Mouse (Mus musculus): ENCODE results near the gene Dnaic2.
A peak's percentile ranks its signal among the peaks of the same experiment; 100 is the strongest.

- TF ChIP-seq CTCF (IDR thresholded peaks at IDR 0.05; ENCODE audit: borderline replicate concordance, control insufficient read depth, extremely low read depth, insufficient read depth, low read length, poor library complexity), result no peak
- 0 out of 2 replicates have a peak, but pooled peaks have one; percentile 11 for TF ChIP-seq POLR2A (IDR thresholded peaks at IDR 0.05; ENCODE audit: control insufficient read depth, extremely low read depth, insufficient read depth, low read length, poor library complexity)
Measured at GRCm38 (mm10) chr11:114699511-114699910, 27.7 kb upstream of the Dnaic2 start.
